Mouse (Mus musculus) embryonic fibroblast, embryonic 13.5 days (primary cell): Measurements from ENCODE around the gene Slc30a7.

Experiments used
- CTCF ChIP-seq: IDR thresholded peaks from 2 replicates; pipeline ENCODE4 v1.5.1; 2011; ENCODE audit warnings: mild to moderate bottlenecking, control low read depth, low read length, moderate library complexity, borderline replicate concordance; ENCODE audit not compliant: insufficient read depth
- POLR2A ChIP-seq: IDR thresholded peaks from 2 replicates; pipeline ENCODE4 v1.6.1; 2011; ENCODE audit warnings: low read depth, mild to moderate bottlenecking, control low read depth, low read length, moderate library complexity

GRCm38 (mm10) chr3:115937807-115938206 lies 69.4 kb downstream of the Slc30a7 start:
- no peak for TF ChIP-seq CTCF
- TF ChIP-seq POLR2A, result no peak
